Mouse (Mus musculus) cerebellum, adult 2 months (tissue): ENCODE results near the gene Chaf1b. TPM values are rescaled to one million over a fixed set of nuclear protein-coding genes. Genes with fewer than 3 reads are reported as not detected.

ENCODE experiments used
- DNase-seq, 2 experiments: peaks; one replicate each; pipeline ENCODE4 v3.0.0; 2021
- H3K27ac ChIP-seq: fragments of 200-500 bp; 2 replicates; pipeline ENCODE4 v1.5.1; 2012; ENCODE audit warnings: low read length, control low read depth, inconsistent platforms; ENCODE audit not compliant: insufficient read depth
- H3K27me3 ChIP-seq: fragments of 200-500 bp; 2 replicates; pipeline ENCODE4 v1.6.1; 2012; ENCODE audit warnings: inconsistent platforms, mild to moderate bottlenecking, low read length, moderate library complexity; ENCODE audit not compliant: control insufficient read depth, insufficient read depth
- H3K4me1 ChIP-seq: fragments of 200-500 bp; 2 replicates; pipeline ENCODE4 v1.6.1; 2011; ENCODE audit warnings: low read length; ENCODE audit not compliant: control insufficient read depth, insufficient read depth
- H3K4me3 ChIP-seq: fragments of 200-500 bp; replicated peaks from 2 replicates; pipeline ENCODE3; 2011; ENCODE audit warnings: mild to moderate bottlenecking, low read depth, low read length, control low read depth; ENCODE audit not compliant: insufficient read depth
- CTCF ChIP-seq: fragments of 200-500 bp; IDR thresholded peaks from 2 replicates; pipeline ENCODE4 v1.5.1; 2011; ENCODE audit warnings: low read depth, mild to moderate bottlenecking, control low read depth, low read length, moderate library complexity, borderline replicate concordance; ENCODE audit not compliant: insufficient read depth
- POLR2A ChIP-seq: fragments of 200-500 bp; IDR thresholded peaks from 2 replicates; pipeline ENCODE4 v1.6.1; 2011; ENCODE audit warnings: low read length, control low read depth, borderline replicate concordance; ENCODE audit not compliant: insufficient read depth
- WGBS: fragments of 180-500 bp; shearing (Covaris S2); methylation state at CpG from one replicate; pipeline ENCODE4 v1.1.7; 2018; 5-methylcytosine and 5-hydroxymethylcytosine counted together
- polyA plus RNA-seq: library from polyadenylated mRNA; depleted of rRNA; stranded (reverse); fragments of >200 nt; gene quantifications from 2 replicates; pipeline ENCODE4 v1.2.3, GENCODE M21; 2012; rRNA removed

The Chaf1b gene
- polyA plus RNA-seq, 1 experiment: 0.51 TPM

DNA sequence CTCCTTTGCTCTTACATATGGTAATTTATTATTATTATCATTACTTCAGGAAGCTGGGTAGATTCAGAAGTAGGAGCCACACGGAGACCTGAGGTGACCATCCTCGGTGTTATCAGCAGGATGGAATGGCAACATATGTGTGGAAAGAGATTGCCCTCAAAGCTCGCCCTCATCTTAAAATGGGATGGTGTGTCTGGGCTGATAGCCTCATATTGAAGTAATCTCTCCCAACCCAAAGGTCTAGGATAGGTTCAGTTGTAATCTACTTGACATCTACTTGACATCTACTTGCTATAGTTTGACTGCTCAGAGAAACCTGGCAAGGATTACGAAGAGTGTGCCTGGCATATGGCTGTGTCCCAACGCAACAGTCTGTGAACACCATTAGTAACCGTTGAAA, 60.6 kb downstream of the Chaf1b start:
- H3K4me3 ChIP-seq: no peak overlapping the region
- no peak for DNase-seq
- no peaks in the 10 kb centered on the region for H3K4me1 ChIP-seq
- 42% methylated on average over 6 of the region's 6 CpGs for WGBS
- no peak overlapping the region for H3K27ac ChIP-seq
- no peaks in the 10 kb centered on the region; the same call in 1 of the 2 replicates for H3K27me3 ChIP-seq
- no peak for TF ChIP-seq POLR2A
- no peak for TF ChIP-seq CTCF

DNA sequence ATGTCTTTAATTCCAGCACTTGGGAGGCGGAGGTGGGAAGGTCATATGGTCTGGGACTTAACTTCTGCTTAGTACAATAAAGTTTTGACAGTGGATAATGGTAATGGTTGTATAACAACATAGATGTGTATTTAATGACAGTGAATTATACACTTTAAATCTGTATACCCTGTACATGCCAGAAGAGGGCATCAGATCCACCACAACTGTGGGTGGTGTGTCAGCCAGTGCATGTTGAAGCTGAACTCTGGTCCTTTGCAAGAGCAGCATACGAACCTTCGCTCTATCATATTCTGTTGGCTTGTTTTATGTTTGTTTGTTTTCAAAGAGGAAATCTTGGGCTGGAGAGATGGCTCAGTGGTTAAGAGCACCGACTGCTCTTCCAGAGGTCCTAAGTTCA, 63.7 kb downstream of the Chaf1b start:
- TF ChIP-seq POLR2A: no peak
- TF ChIP-seq CTCF: no peak
- Histone ChIP-seq H3K27ac (no peak overlapping the region), H3K27me3 (no peaks in the 10 kb centered on the region; the same call in 1 of the 2 replicates), H3K4me3 (no peak overlapping the region), H3K4me1 (no peaks in the 10 kb centered on the region)
- DNase-seq: no peak
- 90% methylated on average over 4 of the region's 4 CpGs for WGBS

Other genes with a start within 250 kb of the Chaf1b start
- gene Cbr3, start 200.7 kb upstream of the Chaf1b start, polyA plus RNA-seq: 5.3 and 6.2 TPM in 2 replicates
- 102 and 103 TPM in 2 replicates for gene Dop1b, start 172.0 kb upstream of the Chaf1b start, polyA plus RNA-seq
- 25.1 and 25.8 TPM in 2 replicates for gene Morc3, start 51.8 kb upstream of the Chaf1b start, polyA plus RNA-seq
- 5.8 and 6.6 TPM in 2 replicates for gene Cldn14, start 124.9 kb downstream of the Chaf1b start, polyA plus RNA-seq
- gene Sim2, start 201.0 kb downstream of the Chaf1b start, polyA plus RNA-seq: 0.05 and 0.30 TPM in 2 replicates